Mouse (Mus musculus) ES-E14 (cell line): ENCODE measurements around the gene Zfp239. TPM values are rescaled to one million over a fixed set of nuclear protein-coding genes. Genes with fewer than 3 reads are reported as not detected.

Experiments
- DNase-seq: peaks from one replicate; pipeline ENCODE4 v3.0.0-alpha.2; 2013; ENCODE audit warnings: low read depth, low spot score
- H3K27ac ChIP-seq: 2 replicates; pipeline ENCODE4 v1.5.1; 2012; ENCODE audit warnings: low read depth, mild to moderate bottlenecking, low read length, moderate library complexity, mixed read lengths; ENCODE audit not compliant: poor library complexity, insufficient read depth, severe bottlenecking
- H3K36me3 ChIP-seq: 2 replicates; pipeline ENCODE4 v1.6.1; 2012; ENCODE audit warnings: mild to moderate bottlenecking, low read length, moderate library complexity, mixed read lengths; ENCODE audit not compliant: control insufficient read depth, poor library complexity, insufficient read depth, severe bottlenecking
- H3K4me1 ChIP-seq, 2 experiments: fragments of 150-350 bp in 1 of 2; sonication (generic) in 1 of 2; 2 replicates each; pipeline ENCODE4 v1.6.1; 2012; ENCODE audit warnings: low read length in 2 of 2, mild to moderate bottlenecking in 1 of 2, mixed read lengths in 1 of 2; ENCODE audit not compliant: control insufficient read depth in 2 of 2, insufficient read depth in 2 of 2, poor library complexity in 1 of 2
- H3K4me3 ChIP-seq, 2 experiments: fragments of 150-350 bp in 1 of 2; sonication (generic) in 1 of 2; 2 replicates each; pipeline ENCODE4 v1.5.1; 2012; ENCODE audit warnings: low read length in 2 of 2, low read depth in 1 of 2, mild to moderate bottlenecking in 1 of 2, mixed read lengths in 1 of 2; ENCODE audit not compliant: insufficient read depth in 1 of 2, poor library complexity in 1 of 2, severe bottlenecking in 1 of 2
- H3K9ac ChIP-seq: 2 replicates; pipeline ENCODE4 v1.6.1; 2012; ENCODE audit warnings: low read depth, mild to moderate bottlenecking, low read length, mixed read lengths; ENCODE audit not compliant: poor library complexity, insufficient read depth, severe bottlenecking
- H3K9me3 ChIP-seq: fragments of 150-350 bp; sonication (generic); 2 replicates; pipeline ENCODE4 v1.6.1; 2012; ENCODE audit warnings: low read depth, mild to moderate bottlenecking, low read length; ENCODE audit not compliant: control insufficient read depth, insufficient read depth
- CHD2 ChIP-seq: IDR thresholded peaks from 2 replicates; pipeline ENCODE4 v1.6.1; 2014; ENCODE audit warnings: mild to moderate bottlenecking, low read depth, low read length, inconsistent platforms
- HCFC1 ChIP-seq: IDR thresholded peaks from 2 replicates; pipeline ENCODE4 v1.6.1; 2012; ENCODE audit warnings: low read length, inconsistent platforms, borderline replicate concordance; ENCODE audit not compliant: insufficient read depth
- MAFK ChIP-seq: IDR thresholded peaks from 2 replicates; pipeline ENCODE4 v1.6.1; 2014; ENCODE audit warnings: mild to moderate bottlenecking, low read depth, low read length, inconsistent platforms; ENCODE audit not compliant: insufficient read depth
- ZC3H11A ChIP-seq: IDR thresholded peaks from 2 replicates; pipeline ENCODE4 v1.6.1; 2012; ENCODE audit warnings: low read depth, mild to moderate bottlenecking, inconsistent platforms, low read length, borderline replicate concordance
- ZNF384 ChIP-seq: IDR thresholded peaks from 2 replicates; pipeline ENCODE4 v1.6.1; 2012; ENCODE audit warnings: low read depth, low read length, inconsistent platforms
- in situ Hi-C, 2 experiments: fragments of 600-800 bp; cut with MboI; formaldehyde crosslinking; loops; one replicate each; pipeline ENCODE4 v1.15.1; 2025; ENCODE audit warnings: low sequenced_read_pairs in 2 of 2, inconsistent platforms in 1 of 2; ENCODE audit not compliant: unreplicated experiment in 2 of 2
- total RNA-seq: library from RNA; depleted of rRNA; stranded (reverse); fragments of 300-350 nt; gene quantifications from 2 replicates; pipeline ENCODE4 v1.2.3, GENCODE M21; 2012

Zfp239 gene
- total RNA-seq, 1 experiment, result 10.2 TPM

DNA sequence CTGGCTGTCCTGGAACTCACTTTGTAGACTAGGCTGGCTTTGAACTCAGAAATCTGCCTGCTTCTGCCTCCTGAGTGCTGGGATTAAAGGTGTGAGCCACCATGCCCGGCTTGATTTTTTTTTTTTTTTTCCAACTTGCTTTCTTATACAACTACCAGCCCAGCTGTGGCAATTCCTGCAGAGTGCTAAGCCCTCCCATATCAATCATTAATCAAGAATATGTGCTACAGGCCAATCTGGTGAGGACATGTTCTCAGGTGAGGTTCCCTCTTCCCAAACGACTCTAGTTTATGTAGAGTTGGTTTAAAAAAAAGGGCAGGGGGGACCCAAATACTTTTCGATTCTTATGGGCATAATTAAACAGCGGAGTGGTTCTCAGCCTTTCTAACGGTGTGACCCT lies 35.9 kb downstream of the Zfp239 start:
- no peak overlapping the region for H3K9ac ChIP-seq
- H3K4me3 ChIP-seq, result no peak overlapping the region
- no peaks in the 10 kb centered on the region for H3K9me3 ChIP-seq
- in situ Hi-C loops, result no loop called here
- TF ChIP-seq HCFC1 (no peak), ZNF384 (no peak), MAFK (no peak), CHD2 (no peak), ZC3H11A (no peak)
- no peak for DNase-seq
- H3K4me1 ChIP-seq, result peaks cover 0 to 5% of the 10 kb centered on the region in 2 experiments; a peak in 1 of 4 replicates
- H3K27ac ChIP-seq, result no peak overlapping the region
- no peaks in the 10 kb centered on the region for H3K36me3 ChIP-seq

GRCm38 (mm10) chr6:117900126-117901080 lies 38.5 kb downstream of the Zfp239 start, which contains the start of gene Hnrnpf:
Hnrnpf (plus strand) TSS chr6:117900324.
- TF ChIP-seq HCFC1, result peak; percentile 78
- no peak for TF ChIP-seq ZNF384
- TF ChIP-seq CHD2, result no peak
- TF ChIP-seq MAFK, result 0 out of 2 replicates have a peak, but pooled peaks have one; percentile 39
- no peak for TF ChIP-seq ZC3H11A
- H3K9ac ChIP-seq, result peak within 1 kb of the TSS; percentile 65; the same call in 1 of the 2 replicates
- no peak for DNase-seq
- no peaks in the 10 kb centered on the region for H3K36me3 ChIP-seq
- peak within 1 kb of the TSS; percentile 31 to 55 for H3K4me3 ChIP-seq
- H3K4me1 ChIP-seq, result peaks cover 0 to 5% of the 10 kb centered on the region in 2 experiments; a peak in 1 of 4 replicates
- in situ Hi-C loops, result no loop called here
- H3K27ac ChIP-seq, result peak within 1 kb of the TSS; percentile 69
- no peaks in the 10 kb centered on the region for H3K9me3 ChIP-seq

DNA sequence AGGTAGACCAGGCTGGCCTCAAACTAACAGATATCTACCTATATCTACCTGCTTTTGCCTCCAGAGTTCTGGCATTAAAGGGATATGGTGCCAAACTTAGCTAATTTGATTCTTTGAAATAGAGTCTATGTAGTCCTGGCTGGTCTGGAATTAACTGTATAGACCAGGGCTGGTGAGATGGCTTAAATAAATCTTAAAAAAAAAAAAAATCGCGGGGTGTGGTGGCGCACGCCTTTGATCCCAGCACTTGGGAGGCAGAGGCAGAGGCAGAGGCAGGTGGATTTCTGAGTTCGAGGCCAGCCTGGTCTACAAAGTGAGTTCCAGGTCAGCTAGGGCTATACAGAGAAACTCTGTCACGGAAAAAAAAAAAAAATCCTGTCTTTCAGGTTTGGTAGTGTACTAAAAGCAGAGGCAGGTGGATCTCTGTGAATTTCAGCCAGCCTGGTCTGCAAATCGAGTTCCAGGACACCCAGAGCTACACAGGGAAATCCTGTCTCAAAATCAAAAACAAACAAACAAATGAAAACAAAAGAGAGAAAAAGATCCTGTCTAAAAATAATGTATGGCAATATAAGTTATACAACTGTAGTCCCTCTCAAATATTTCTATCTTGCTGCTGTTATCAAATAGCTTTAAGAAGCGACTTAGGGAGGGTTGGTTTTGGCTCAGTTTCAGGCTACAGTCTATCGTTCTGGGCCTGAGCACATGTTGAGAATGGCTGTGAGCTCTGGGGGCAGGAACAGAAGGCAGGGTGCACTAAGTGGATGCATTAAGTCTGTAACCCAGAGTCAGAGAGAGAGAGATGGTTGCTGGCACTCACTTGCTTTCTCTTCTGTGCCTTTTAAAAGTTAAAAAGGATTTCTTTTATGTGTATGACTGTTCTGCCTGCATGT lies 39.9 kb downstream of the Zfp239 start:
- Histone ChIP-seq H3K4me3 (no peak overlapping the region), H3K27ac (no peak overlapping the region), H3K36me3 (no peaks in the 10 kb centered on the region), H3K9ac (no peak overlapping the region), H3K4me1 (peaks cover 0 to 5% of the 10 kb centered on the region in 2 experiments; a peak in 1 of 4 replicates), H3K9me3 (no peaks in the 10 kb centered on the region)
- TF ChIP-seq MAFK (no peak), CHD2 (no peak), ZC3H11A (no peak), HCFC1 (no peak), ZNF384 (no peak)
- in situ Hi-C loops, result no loop called here
- no peak for DNase-seq

DNA sequence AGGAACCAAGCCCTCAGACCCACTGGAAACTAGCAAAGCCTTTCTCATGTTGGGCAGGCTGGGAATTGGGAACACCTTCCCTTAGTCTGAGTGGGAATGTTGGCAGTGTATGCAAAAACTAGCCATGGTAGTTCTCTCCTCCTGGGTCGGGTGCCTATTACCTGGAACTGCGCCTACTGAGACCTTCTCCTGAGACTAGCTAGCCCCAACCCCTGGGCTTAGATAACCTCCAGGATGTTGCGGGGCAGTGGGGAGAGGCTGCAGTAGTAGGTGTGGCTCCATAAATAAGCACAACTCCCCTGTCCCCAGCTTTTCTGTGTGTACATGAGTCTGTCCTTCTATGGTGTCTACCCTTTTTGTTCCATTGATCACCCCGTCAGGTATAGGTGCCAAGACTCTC lies 40.7 kb downstream of the Zfp239 start:
- DNase-seq, result no peak
- Histone ChIP-seq H3K9ac (no peak overlapping the region; the same call in 1 of the 2 replicates), H3K27ac (no peak overlapping the region), H3K36me3 (no peaks in the 10 kb centered on the region), H3K9me3 (no peaks in the 10 kb centered on the region), H3K4me3 (no peak overlapping the region), H3K4me1 (peaks cover 0 to 5% of the 10 kb centered on the region in 2 experiments; a peak in 1 of 4 replicates)
- in situ Hi-C loops, result no loop called here
- TF ChIP-seq MAFK, result no peak
- no peak for TF ChIP-seq ZNF384
- no peak for TF ChIP-seq ZC3H11A
- TF ChIP-seq HCFC1, result no peak
- TF ChIP-seq CHD2, result no peak
